ENCODE assay signal across 20 mouse cellular contexts in the genomic region with DNA sequence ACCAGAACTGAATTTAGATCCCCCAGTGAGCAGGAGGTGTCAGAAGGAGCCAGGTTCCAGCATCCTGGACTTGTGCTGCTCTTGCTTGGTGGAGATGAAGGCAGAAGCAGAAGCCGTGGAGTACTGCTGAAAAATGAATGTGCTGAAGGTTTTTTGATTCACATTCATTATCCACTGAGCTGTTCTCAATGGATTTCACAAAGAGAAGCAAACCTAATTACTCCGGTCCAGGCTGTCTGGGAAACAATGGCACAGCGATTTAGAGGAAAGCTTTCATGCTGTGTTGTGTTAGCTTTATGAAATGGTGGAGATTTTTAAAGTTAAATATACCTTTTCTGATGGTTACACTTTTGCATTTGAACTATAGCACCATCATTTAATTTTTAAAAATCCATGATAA.
DNase-seq lines count a peak whose midpoint lies in the region; ATAC-seq and TF ChIP-seq lines count a peak whose summit lies in the region.
"Had no signal": no experiment of that assay in that cellular context is flagged by ENCODE, and none has a peak within 500 bp of the region (broad histone marks: within the 10 kb centered on the region; RNA-seq: fewer than 3 reads in every experiment).

No protein-coding gene starts in this region.

- H3K27me3 ChIP-seq in forebrain, embryonic 12.5 days = no peaks in the 10 kb centered on the region
- no peaks in the 10 kb centered on the region for H3K27me3 ChIP-seq in forebrain, embryonic 10.5 days (ENCODE audit: poor library complexity, severe bottlenecking)
- H3K27me3 ChIP-seq in hindbrain, postnatal 0 days (ENCODE audit: insufficient read depth, low read length) = no peaks in the 10 kb centered on the region
- no peaks in the 10 kb centered on the region for H3K27me3 ChIP-seq in hindbrain, embryonic 16.5 days (replicated peaks; ENCODE audit: control insufficient read depth, insufficient read depth, low read length)
- H3K27me3 ChIP-seq: CH12.LX; embryonic facial prominence, embryonic 15.5 days; heart, embryonic 12.5 days; hindbrain, embryonic 12.5 days had no signal

- no peak overlapping the region for H3K4me3 ChIP-seq in forebrain, embryonic 12.5 days (replicated peaks)
- no peak overlapping the region for H3K4me3 ChIP-seq in forebrain, embryonic 10.5 days
- no peak overlapping the region for H3K4me3 ChIP-seq in hindbrain, postnatal 0 days (ENCODE audit: low read length)
- no peak overlapping the region for H3K4me3 ChIP-seq in hindbrain, embryonic 16.5 days (ENCODE audit: low read length)
- H3K4me3 ChIP-seq: embryonic facial prominence, embryonic 15.5 days; erythroblast, embryonic 14.5 days; gastrocnemius, adult 2 months; heart, embryonic 12.5 days; hindbrain, embryonic 12.5 days had no signal

- no peaks in the 10 kb centered on the region for H3K9me3 ChIP-seq in forebrain, embryonic 12.5 days
- no peaks in the 10 kb centered on the region for H3K9me3 ChIP-seq in forebrain, embryonic 10.5 days
- no peaks in the 10 kb centered on the region for H3K9me3 ChIP-seq in hindbrain, postnatal 0 days (ENCODE audit: low read length)
- H3K9me3 ChIP-seq in hindbrain, embryonic 16.5 days (ENCODE audit: control insufficient read depth, low read length) = no peaks in the 10 kb centered on the region
- H3K9me3 ChIP-seq: embryonic facial prominence, embryonic 15.5 days; heart, embryonic 12.5 days; hindbrain, embryonic 12.5 days had no signal

- no peak for DNase-seq in forebrain, embryonic 10.5 days (ENCODE audit: extremely low spot score, low spot score)
- peak; percentile 12 for DNase-seq in hindbrain, postnatal 0 days (ENCODE audit: low spot score)
- DNase-seq in brain, adult 2 months (ENCODE audit: low read depth, low spot score) = peak; percentile 7
- peak; percentile 51 for DNase-seq in retina, embryonic 14.5 days (ENCODE audit: low spot score)
- DNase-seq in liver = no peak
- DNase-seq: adrenal gland, adult 2 months; adrenal gland, postnatal 25 days; cerebellum, adult 11 months; cerebellum, adult 8-10 months; gastrocnemius, adult 2 months; gastrocnemius, postnatal 25 days had no signal

- 0 out of 2 replicates have a peak, but pooled peaks cover 3% of the 10 kb centered on the region for H3K4me1 ChIP-seq in forebrain, embryonic 12.5 days
- H3K4me1 ChIP-seq in forebrain, embryonic 10.5 days = peaks cover 8% of the 10 kb centered on the region
- H3K4me1 ChIP-seq in hindbrain, postnatal 0 days (ENCODE audit: insufficient read depth, low read length) = no peaks in the 10 kb centered on the region
- no peaks in the 10 kb centered on the region for H3K4me1 ChIP-seq in hindbrain, embryonic 16.5 days (ENCODE audit: control insufficient read depth, insufficient read depth, low read depth, low read length)
- H3K4me1 ChIP-seq: embryonic facial prominence, embryonic 15.5 days; heart, embryonic 12.5 days had no signal

- no peaks in the 10 kb centered on the region for H3K36me3 ChIP-seq in forebrain, embryonic 12.5 days (replicated peaks)
- no peaks in the 10 kb centered on the region for H3K36me3 ChIP-seq in forebrain, embryonic 10.5 days (replicated peaks)
- no peaks in the 10 kb centered on the region for H3K36me3 ChIP-seq in hindbrain, postnatal 0 days (ENCODE audit: insufficient read depth, low read length)
- H3K36me3 ChIP-seq in hindbrain, embryonic 16.5 days (ENCODE audit: control insufficient read depth, insufficient read depth, low read length) = no peaks in the 10 kb centered on the region
- H3K36me3 ChIP-seq: embryonic facial prominence, embryonic 15.5 days; heart, embryonic 12.5 days; hindbrain, embryonic 12.5 days had no signal

- no peak overlapping the region for H3K4me2 ChIP-seq in forebrain, embryonic 12.5 days
- H3K4me2 ChIP-seq in hindbrain, postnatal 0 days (ENCODE audit: low read depth, low read length) = no peak overlapping the region
- no peak overlapping the region for H3K4me2 ChIP-seq in hindbrain, embryonic 16.5 days (ENCODE audit: low read length)
- H3K4me2 ChIP-seq: embryonic facial prominence, embryonic 15.5 days; heart, embryonic 12.5 days; hindbrain, embryonic 12.5 days had no signal

- no peak for TF ChIP-seq CTCF in hindbrain, postnatal 0 days (IDR thresholded peaks at IDR 0.05; ENCODE audit: low read depth)

- no peak overlapping the region for H3K9ac ChIP-seq in forebrain, embryonic 12.5 days
- no peak overlapping the region for H3K9ac ChIP-seq in hindbrain, postnatal 0 days (replicated peaks; ENCODE audit: low read length)
- H3K9ac ChIP-seq in hindbrain, embryonic 16.5 days (ENCODE audit: low read depth, low read length) = no peak overlapping the region
- H3K9ac ChIP-seq: embryonic facial prominence, embryonic 15.5 days; heart, embryonic 12.5 days; hindbrain, embryonic 12.5 days had no signal

- 11% methylated on average over 3 of the region's 3 CpGs for whole genome bisulfite sequencing in forebrain, embryonic 12.5 days
- WGBS in forebrain, embryonic 10.5 days = 35% methylated on average over 3 of the region's 3 CpGs
- WGBS in hindbrain, postnatal 0 days = 13% methylated on average over 3 of the region's 3 CpGs
- WGBS in hindbrain, embryonic 16.5 days = 19% methylated on average over 3 of the region's 3 CpGs

- ATAC-seq in forebrain, embryonic 12.5 days (ENCODE audit: low FRiP score) = peak; percentile 36; the same call in 1 of the 2 replicates
- no peak for ATAC-seq in hindbrain, postnatal 0 days
- no peak for ATAC-seq in hindbrain, embryonic 16.5 days
- ATAC-seq: inflammation-experienced regulatory T-cells, adult 6 months; intestine, postnatal 0 days had no signal

- H3K27ac ChIP-seq in forebrain, embryonic 12.5 days = no peak overlapping the region
- no peak overlapping the region for H3K27ac ChIP-seq in forebrain, embryonic 10.5 days
- H3K27ac ChIP-seq in hindbrain, postnatal 0 days = no peak overlapping the region
- H3K27ac ChIP-seq in hindbrain, embryonic 16.5 days (ENCODE audit: low read depth, low read length) = no peak overlapping the region
- H3K27ac ChIP-seq: embryonic facial prominence, embryonic 15.5 days; gastrocnemius, adult 2 months; hindbrain, embryonic 12.5 days had no signal

Comparison
In these comparisons a context has a peak if more than half of its experiments do, and no peak if none do; other contexts are left out.
1. DNase-seq: peak in hindbrain, postnatal 0 days (single experiment), brain, adult 2 months (single experiment) and retina, embryonic 14.5 days (single experiment); none in forebrain, embryonic 10.5 days (single experiment) and liver (single experiment).